Comparison of ENCODE assay signal across 9 mouse cellular contexts in genomic region chr10:80250573-80250972, GRCm38 (mm10). TPM values are rescaled to one million over a fixed set of nuclear protein-coding genes. Genes with fewer than 3 reads are reported as not detected.
A peak's percentile ranks its signal among the peaks of the same experiment; 100 is the strongest.
DNase-seq lines count a peak whose midpoint lies in the region; ATAC-seq and TF ChIP-seq lines count a peak whose summit lies in the region.
"Had no signal": no experiment of that assay in that cellular context is flagged by ENCODE, and none has a peak within 500 bp of the region (broad histone marks: within the 10 kb centered on the region; RNA-seq: fewer than 3 reads in every experiment).

No protein-coding gene starts in this region.

- TF ChIP-seq CTCF in cerebellum, adult 2 months (IDR thresholded peaks at IDR 0.05; ENCODE audit: borderline replicate concordance, insufficient read depth, low read depth, low read length), result no peak

- H3K4me2 ChIP-seq in liver, embryonic 13.5 days, result peak overlapping the region; percentile 90

- no peak for ATAC-seq in megakaryocyte, adult 5-6 weeks (ENCODE audit: poor library complexity, severe bottlenecking)
- ATAC-seq in liver, embryonic 13.5 days (ENCODE audit: low read depth), result no peak

- H3K4me1 ChIP-seq in cerebellum, adult 2 months (ENCODE audit: control insufficient read depth, insufficient read depth, low read length), result peaks cover 20% of the 10 kb centered on the region
- H3K4me1 ChIP-seq in megakaryocyte, embryonic 14.5 days, result peaks cover 68% of the 10 kb centered on the region
- H3K4me1 ChIP-seq in liver, embryonic 13.5 days (replicated peaks), result peaks cover 59% of the 10 kb centered on the region

- no peak overlapping the region for H3K27ac ChIP-seq in cerebellum, adult 2 months (ENCODE audit: insufficient read depth, low read length)
- H3K27ac ChIP-seq in liver, embryonic 13.5 days, result no peak overlapping the region

- peak overlapping the region; percentile 90 for H3K9ac ChIP-seq in liver, embryonic 13.5 days

- peaks cover 48% of the 10 kb centered on the region for H3K36me3 ChIP-seq in megakaryocyte, embryonic 14.5 days (replicated peaks; ENCODE audit: low read length)
- H3K36me3 ChIP-seq in liver, embryonic 13.5 days, result peaks cover 38% of the 10 kb centered on the region

- no peaks in the 10 kb centered on the region for H3K27me3 ChIP-seq in cerebellum, adult 2 months (ENCODE audit: control insufficient read depth, insufficient read depth, low read length)
- peaks cover 2% of the 10 kb centered on the region for H3K27me3 ChIP-seq in megakaryocyte, embryonic 14.5 days (replicated peaks)
- no peaks in the 10 kb centered on the region for H3K27me3 ChIP-seq in liver, embryonic 13.5 days

- H3K4me3 ChIP-seq in cerebellum, adult 2 months (replicated peaks; ENCODE audit: insufficient read depth, low read depth, low read length), result peak overlapping the region; percentile 80
- peak overlapping the region; percentile 96 for H3K4me3 ChIP-seq in megakaryocyte, embryonic 14.5 days (replicated peaks)
- H3K4me3 ChIP-seq in liver, embryonic 13.5 days (replicated peaks), result peak overlapping the region; percentile 82

- H3K9me3 ChIP-seq in megakaryocyte, embryonic 14.5 days, result no peaks in the 10 kb centered on the region
- no peaks in the 10 kb centered on the region for H3K9me3 ChIP-seq in liver, embryonic 13.5 days (replicated peaks)

- TF ChIP-seq POLR2A in cerebellum, adult 2 months (IDR thresholded peaks at IDR 0.05; ENCODE audit: borderline replicate concordance, insufficient read depth, low read length), result no peak

- 79% methylated on average over 4 of the region's 4 CpGs for WGBS in cerebellum, adult 2 months
- WGBS in liver, embryonic 13.5 days (ENCODE audit: insufficient replicate concordance), result 70% methylated on average over 4 of the region's 4 CpGs

- DNase-seq in cerebellum, adult 2 months, result no peak
- no peak for DNase-seq in cerebellum, postnatal 36 days
- no peak for DNase-seq in liver, embryonic 13.5 days
- no peak for DNase-seq in adrenal gland, postnatal 4 days (ENCODE audit: low spot score in 2 of 2)
- no peak for DNase-seq in c-Kit-positive CD71-positive TER-119-positive erythroid progenitor cells, embryonic 14.5 days (ENCODE audit: low spot score)
- DNase-seq in cerebellum, postnatal 4 days (ENCODE audit: low spot score in 2 of 2), result no peak
- DNase-seq: lung, postnatal 4 days had no signal

RNA-seq across cellular contexts. Expression of gene Ndufs7, which starts 1.7 kb away (rescaled TPM):
- 668 and 680 TPM in 2 replicates for polyA plus RNA-seq in cerebellum, adult 2 months (2012; rRNA removed)
- polyA plus RNA-seq in megakaryocyte, embryonic 14.5 days (2012; ENCODE audit: insufficient read depth, low replicate concordance), result 226 and 551 TPM in 2 replicates
- 113 and 114 TPM in 2 replicates for total RNA-seq in megakaryocyte, adult 5-6 weeks (2015)
- 84.8 and 86.1 TPM in 2 replicates for total RNA-seq in megakaryocyte, adult 5-6 weeks (2017)
- polyA plus RNA-seq in liver, embryonic 13.5 days (2015; fragmentation: Nextera tagmentation; extraction: Ambion mirVana), result 241 and 294 TPM in 2 replicates
- total RNA-seq in adrenal gland, postnatal 4 days (2021), result 100 to 1,000 TPM; 208 to 225 TPM

RNA-seq across cellular contexts. Expression of gene Gamt, which starts 10.2 kb away (rescaled TPM):
- polyA plus RNA-seq in cerebellum, adult 2 months (2012; rRNA removed), result 52.9 and 54.5 TPM in 2 replicates
- 3.2 and 11.3 TPM in 2 replicates for polyA plus RNA-seq in megakaryocyte, embryonic 14.5 days (2012; ENCODE audit: insufficient read depth, low replicate concordance)
- total RNA-seq in megakaryocyte, adult 5-6 weeks (2015), result 6.3 and 6.7 TPM in 2 replicates
- total RNA-seq in megakaryocyte, adult 5-6 weeks (2017), result 4.4 and 10.2 TPM in 2 replicates
- 53.5 and 57.2 TPM in 2 replicates for polyA plus RNA-seq in liver, embryonic 13.5 days (2015; fragmentation: Nextera tagmentation; extraction: Ambion mirVana)
- 100 to 1,000 TPM; 181 to 214 TPM for total RNA-seq in adrenal gland, postnatal 4 days (2021)

RNA-seq across cellular contexts. Expression of gene Dazap1, which starts 10.7 kb away (rescaled TPM):
- polyA plus RNA-seq in cerebellum, adult 2 months (2012; rRNA removed), result 90.2 and 92.7 TPM in 2 replicates
- polyA plus RNA-seq in megakaryocyte, embryonic 14.5 days (2012; ENCODE audit: insufficient read depth, low replicate concordance), result 384 and 552 TPM in 2 replicates
- 39.0 and 41.4 TPM in 2 replicates for total RNA-seq in megakaryocyte, adult 5-6 weeks (2015)
- total RNA-seq in megakaryocyte, adult 5-6 weeks (2017), result 187 and 200 TPM in 2 replicates
- 33.5 and 34.7 TPM in 2 replicates for polyA plus RNA-seq in liver, embryonic 13.5 days (2015; fragmentation: Nextera tagmentation; extraction: Ambion mirVana)
- 100 to 1,000 TPM; 180 to 181 TPM for total RNA-seq in adrenal gland, postnatal 4 days (2021)

RNA-seq across cellular contexts. Expression of gene Mum1, which starts 24.3 kb away (rescaled TPM):
- 41.1 and 42.5 TPM in 2 replicates for polyA plus RNA-seq in cerebellum, adult 2 months (2012; rRNA removed)
- polyA plus RNA-seq in megakaryocyte, embryonic 14.5 days (2012; ENCODE audit: insufficient read depth, low replicate concordance), result 9.6 TPM in 2 replicates
- total RNA-seq in megakaryocyte, adult 5-6 weeks (2015), result 34.0 and 46.2 TPM in 2 replicates
- 40.3 and 45.5 TPM in 2 replicates for total RNA-seq in megakaryocyte, adult 5-6 weeks (2017)
- polyA plus RNA-seq in liver, embryonic 13.5 days (2015; fragmentation: Nextera tagmentation; extraction: Ambion mirVana), result 26.1 and 26.5 TPM in 2 replicates
- total RNA-seq in adrenal gland, postnatal 4 days (2021), result 10 to 100 TPM; 48.9 to 50.4 TPM

RNA-seq across cellular contexts. Expression of gene Rps15, which starts 41.7 kb away (rescaled TPM):
- 1,303 and 1,454 TPM in 2 replicates for polyA plus RNA-seq in cerebellum, adult 2 months (2012; rRNA removed)
- polyA plus RNA-seq in megakaryocyte, embryonic 14.5 days (2012; ENCODE audit: insufficient read depth, low replicate concordance), result 7,349 and 10,126 TPM in 2 replicates
- 1,580 and 1,599 TPM in 2 replicates for total RNA-seq in megakaryocyte, adult 5-6 weeks (2015)
- total RNA-seq in megakaryocyte, adult 5-6 weeks (2017), result 1,732 and 1,915 TPM in 2 replicates
- 792 and 836 TPM in 2 replicates for polyA plus RNA-seq in liver, embryonic 13.5 days (2015; fragmentation: Nextera tagmentation; extraction: Ambion mirVana)
- total RNA-seq in adrenal gland, postnatal 4 days (2021), result 1,000 to 10,000 TPM; 1,413 to 1,504 TPM
